Mouse (Mus musculus): ENCODE measurements around the gene Brca1.
"Not testable (repeated sequence)": the region's sequence is repeated elsewhere in the genome, so short reads cannot be mapped to it uniquely, and the experiment has no call there.

The Brca1 gene

DNA sequence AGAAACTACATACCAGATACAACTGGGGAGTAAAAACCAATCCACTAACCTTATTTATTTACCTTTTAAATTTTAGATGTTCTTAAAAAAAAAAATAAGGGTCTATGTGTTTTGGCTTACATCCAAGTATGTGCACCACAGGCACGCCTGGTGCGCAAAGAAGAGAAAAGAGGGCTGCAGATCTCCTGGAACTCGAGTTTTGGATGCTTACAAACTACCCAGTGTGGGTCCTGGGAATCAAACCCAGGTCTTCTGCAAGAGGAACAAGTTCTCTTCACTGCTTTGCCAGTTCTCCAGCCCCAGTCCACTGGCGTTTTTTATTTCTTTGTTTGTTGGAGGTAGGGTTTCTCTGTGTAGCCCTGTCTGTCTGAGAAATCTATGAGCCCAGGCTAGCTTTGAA, 25.1 kb downstream of the Brca1 start:
- no peak for DNase-seq

DNA sequence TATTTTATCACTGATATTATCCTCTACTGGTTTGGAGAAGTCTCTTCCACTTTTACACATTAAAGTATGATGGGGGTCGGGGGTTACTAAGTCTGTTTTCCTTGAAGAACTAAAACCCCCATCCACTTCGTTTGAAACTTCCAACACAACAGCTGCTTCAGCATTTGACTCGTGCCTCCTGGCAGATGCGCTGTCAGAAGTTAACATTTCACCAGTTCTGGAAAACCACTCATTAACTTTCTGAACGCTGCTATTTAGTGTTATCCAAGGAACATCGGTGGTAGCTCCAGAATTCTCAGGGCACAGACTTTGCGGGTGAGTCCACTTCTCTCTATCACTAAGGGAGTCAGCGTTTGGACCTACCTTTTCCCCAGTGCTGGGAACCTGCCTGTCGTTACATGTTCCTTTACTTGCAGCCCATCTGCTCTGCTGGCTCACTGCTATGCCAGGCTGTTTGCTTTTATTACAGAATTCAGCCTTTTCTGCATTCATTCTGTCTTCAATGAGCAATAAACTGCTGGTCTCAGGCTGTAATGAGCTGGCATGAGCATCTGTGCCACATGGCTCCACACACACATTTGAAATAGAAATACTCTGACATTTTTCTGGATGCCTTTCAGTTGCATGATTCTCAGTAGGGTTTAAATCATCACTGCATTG, 25.7 kb downstream of the Brca1 start:
- no peak for DNase-seq

DNA sequence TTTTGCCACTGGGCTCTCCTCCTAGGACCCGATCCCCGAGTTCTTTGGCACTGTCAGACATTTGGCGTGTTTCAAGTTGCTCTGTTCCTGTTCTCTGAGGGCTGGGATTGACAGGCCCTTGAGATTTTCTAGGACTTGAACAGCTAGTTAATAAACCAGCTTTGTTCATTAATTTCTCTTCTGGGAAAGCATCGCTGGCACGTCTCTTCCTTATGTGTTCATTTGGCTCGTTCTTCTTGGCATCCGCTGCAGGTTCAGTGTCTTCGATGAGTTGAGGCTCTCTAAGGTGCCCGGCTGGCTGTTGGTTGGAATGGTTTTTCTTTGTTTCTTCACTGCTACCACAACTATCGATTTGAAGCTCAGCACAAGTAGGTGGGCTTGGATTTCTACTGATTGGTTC, 26.7 kb downstream of the Brca1 start:
- no peak for DNase-seq

DNA sequence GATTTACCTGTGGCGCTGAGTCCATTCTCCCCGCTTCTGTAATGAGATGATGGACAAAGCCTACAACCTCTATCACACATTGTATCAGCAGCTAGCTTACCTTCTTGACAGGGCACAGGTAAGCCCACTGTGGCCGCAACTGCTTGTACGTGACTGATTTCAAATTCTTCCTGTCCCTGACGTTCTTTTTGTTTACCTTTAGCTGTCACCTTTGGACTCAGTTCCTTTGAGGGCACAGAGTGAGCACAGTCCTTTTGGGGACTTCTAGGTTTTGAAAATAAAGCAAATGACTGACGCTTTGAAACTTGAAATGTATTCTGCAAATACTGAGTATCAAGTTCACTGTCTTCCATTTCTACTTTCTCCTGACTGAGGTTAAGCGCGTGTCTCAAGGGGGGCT, 27.3 kb downstream of the Brca1 start:
- DNase-seq: no peak

- no peak for DNase-seq
These were observed 32.4 kb downstream of the Brca1 start for GRCm38 (mm10) chr11:101519364-101519763.

DNA sequence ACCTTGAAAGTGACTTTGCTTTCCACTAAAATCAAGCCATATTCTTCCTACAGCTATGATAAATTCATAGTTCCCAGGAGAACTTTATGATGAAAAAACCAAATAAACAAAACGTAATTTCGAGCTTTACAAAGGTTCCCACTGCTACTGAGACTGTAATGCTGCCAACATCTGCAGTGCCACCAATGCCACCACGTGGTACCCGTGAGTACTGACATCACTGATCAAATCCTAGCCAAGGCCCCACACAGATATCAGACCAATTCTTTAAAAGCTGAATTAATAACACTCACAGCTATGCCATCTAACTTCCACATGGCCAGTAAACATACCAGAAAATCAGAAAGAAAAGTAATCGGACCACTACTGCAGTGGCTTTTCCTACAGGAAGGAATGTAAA, 32.8 kb downstream of the Brca1 start:
- peak in 1 of 2 experiments; percentile 13 for DNase-seq

DNA sequence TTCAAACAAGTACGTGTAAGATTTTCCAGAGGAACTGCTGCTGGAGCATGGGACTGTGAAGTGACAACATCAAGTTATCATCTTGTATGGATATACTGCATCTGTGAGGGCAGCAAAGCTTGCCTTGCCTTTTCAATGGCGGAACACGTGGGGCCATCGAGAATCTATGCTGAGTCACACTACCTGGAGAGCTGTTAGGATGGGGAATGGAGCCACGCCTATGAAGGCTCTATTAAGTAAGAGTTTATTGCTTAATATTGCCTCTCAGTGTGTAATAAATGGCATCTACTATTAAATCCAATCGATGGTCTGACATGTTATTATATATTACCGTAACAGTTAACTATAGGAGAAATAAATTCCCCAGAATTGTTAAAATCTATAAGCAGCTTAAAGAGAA, 44.7 kb downstream of the Brca1 start:
- DNase-seq: no peak

GRCm38 (mm10) chr11:101506269-101506780, 45.4 kb downstream of the Brca1 start:
- no peak for DNase-seq

GRCm38 (mm10) chr11:101486126-101486525, 65.6 kb downstream of the Brca1 start:
- no peak for DNase-seq

DNA sequence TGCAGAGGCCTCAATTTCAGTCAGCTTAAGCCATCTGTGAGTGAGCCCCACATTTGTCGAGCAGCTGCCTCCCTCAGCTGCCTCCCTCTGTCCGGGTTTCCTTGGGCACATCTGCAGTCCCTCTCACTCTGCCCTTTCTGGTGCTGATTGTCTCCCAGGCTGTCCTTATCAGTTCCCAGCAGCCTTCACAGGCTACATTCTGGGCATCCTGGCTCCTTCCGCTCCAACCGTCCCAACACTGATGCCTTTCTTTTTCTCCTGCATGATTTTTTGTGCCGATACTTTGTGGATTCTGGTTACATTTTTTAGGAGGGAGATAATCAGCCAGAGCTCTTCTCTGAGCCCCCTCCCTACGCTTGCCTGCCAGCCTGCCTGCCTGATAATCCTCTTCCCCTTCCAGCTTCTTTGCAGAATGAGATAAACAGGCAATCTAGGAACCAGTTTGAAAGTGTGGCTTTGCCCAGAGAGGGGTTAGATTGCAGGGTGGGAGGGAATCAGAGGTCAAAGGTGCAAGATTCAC, 66.2 kb downstream of the Brca1 start:
- no peak for DNase-seq

GRCm38 (mm10) chr11:101484814-101485213, 66.9 kb downstream of the Brca1 start:
- no peak for DNase-seq

DNA sequence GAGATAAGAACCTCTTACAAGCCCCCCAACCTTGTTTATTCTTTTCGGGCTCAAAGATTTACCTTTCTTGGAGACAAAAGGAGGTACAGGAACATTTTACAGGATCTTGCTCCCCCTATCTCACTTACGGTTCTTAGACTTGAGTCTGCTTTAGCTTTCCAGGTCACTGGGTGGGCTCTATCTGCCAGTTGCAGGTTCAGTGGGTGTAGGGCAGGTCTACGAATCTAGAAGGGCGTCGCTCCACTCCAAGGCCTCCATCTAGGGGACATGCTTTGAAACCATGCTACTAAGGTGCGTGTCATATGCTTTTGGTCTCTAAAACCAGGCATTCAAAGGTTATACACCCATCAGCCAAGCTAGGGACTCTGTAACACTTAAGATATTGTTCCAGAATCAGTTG, 67.5 kb downstream of the Brca1 start:
- no peak for DNase-seq

- no peak for DNase-seq
These were observed 68.0 kb downstream of the Brca1 start for GRCm38 (mm10) chr11:101483804-101484203.

DNA sequence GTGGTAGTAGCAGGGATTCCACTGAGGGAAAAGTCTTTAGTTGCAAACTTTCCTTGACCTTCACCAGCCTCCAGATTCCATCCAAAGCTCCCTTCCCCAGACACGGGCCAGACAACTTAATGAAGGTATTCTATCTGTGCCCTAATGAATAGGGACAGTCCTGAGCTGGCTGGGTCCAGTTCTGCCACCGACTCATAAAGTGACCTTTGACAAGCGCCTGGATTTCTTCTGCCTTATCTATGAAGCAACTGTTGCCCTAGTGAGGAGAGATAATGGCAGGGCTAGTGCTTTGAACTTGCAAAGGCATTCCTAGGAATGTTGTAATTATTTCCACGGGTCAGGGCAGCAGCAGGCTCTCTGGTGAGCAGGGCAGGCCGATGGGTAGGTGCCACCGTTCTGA, 70.8 kb downstream of the Brca1 start:
- DNase-seq: no peak

- peak in 1 of 2 experiments; percentile 24 for DNase-seq
These were observed 72.6 kb downstream of the Brca1 start for GRCm38 (mm10) chr11:101479171-101479635.

DNA sequence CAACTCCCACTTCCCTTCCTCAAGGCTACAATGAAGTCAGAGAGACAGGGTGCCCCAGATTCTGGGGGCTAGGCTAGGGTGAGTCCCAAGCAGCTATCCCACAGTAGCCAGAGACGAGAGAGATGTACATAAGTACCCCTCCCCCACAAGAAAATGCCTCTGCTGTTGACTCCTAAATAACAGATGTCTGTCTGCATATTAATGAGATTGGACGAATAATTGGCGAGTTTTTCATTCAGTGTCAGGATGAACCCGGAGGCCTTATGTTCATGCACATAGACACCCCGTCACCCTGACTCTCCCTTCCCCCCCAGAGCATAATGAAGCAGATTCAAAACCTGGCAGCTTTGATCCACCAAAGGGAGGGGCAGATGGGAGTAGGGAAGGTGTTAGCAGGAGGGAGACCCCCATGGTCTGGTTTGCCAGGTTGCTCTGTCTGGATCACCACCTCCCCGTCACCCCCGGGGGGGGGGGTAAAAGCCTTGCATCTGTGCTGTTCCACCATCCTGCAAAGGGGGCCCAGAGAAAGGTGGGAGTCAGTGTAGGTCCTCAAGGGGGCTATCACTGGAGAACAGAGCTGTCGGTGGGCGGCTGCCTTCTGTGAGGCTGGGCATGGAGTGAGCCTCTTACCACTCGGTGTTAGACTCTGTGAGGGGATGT, 74.1 kb downstream of the Brca1 start:
- DNase-seq: no peak

DNA sequence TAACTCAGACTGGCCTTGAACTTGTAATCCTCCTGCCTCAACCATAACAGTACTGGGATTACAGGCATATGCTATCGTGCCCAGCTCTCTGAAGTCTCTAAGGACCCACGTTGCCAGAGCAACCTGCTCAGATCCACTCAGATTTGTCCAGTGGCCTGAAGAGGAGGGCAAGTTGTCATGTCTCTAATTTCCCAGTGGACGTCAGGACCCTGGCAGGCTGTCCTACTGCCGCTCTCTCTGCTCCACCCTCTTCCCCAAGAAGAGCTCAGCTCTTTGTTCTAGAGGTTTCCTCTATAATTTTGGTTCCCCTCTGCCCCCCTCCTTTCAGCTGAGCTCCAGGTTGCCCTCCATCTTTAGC, 74.6 kb downstream of the Brca1 start:
- no peak for DNase-seq

GRCm38 (mm10) chr11:101476361-101476760, 75.4 kb downstream of the Brca1 start:
- DNase-seq: not testable (repeated sequence)

GRCm38 (mm10) chr11:101474298-101474697, 77.5 kb downstream of the Brca1 start:
- DNase-seq: no peak

DNA sequence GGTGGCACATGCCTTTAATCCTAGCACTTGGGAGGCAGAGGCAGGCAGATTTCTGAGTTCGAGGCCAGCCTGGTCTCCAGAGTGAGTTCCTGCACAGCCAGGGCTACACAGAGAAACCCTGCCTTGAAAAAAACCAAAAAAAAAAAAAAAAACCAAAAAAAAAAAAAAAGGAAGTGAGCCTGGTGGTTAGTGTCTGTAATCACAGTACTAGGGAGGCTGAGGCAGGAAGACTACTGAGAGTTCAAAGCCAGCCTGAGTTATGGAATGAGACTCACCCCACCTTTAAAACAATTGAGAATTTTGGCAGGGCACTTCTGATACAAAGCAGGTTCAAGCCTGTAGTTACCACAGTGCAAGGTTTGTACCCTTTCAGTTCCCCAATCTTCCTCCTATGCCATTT, 78.1 kb downstream of the Brca1 start:
- DNase-seq: not testable (repeated sequence)

GRCm38 (mm10) chr11:101472336-101472735, 79.4 kb downstream of the Brca1 start:
- peak in 1 of 2 experiments; percentile 37 for DNase-seq

- DNase-seq: no peak
These were observed 79.8 kb downstream of the Brca1 start for GRCm38 (mm10) chr11:101471926-101472325.

DNA sequence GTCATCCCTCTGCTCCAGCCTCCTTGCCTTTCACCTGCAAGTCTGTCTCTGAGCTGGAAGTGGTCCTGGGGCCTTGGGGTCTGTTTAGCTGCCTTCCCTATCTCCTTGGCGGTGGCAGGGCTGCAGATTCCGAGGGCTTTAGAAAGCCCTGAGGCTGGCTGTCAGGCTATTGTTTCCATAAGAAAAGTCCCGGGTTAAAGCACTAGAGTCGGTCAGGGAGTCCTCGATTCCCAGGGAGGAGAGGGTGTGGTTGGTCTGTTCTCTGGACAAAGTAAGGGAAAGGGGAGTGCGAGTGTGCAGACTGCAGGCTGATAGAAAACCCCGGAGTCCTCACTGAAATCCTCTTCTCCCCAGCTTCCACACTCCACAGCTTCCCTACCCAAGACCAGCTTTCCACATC, 81.5 kb downstream of the Brca1 start:
- no peak for DNase-seq

- DNase-seq: no peak
These were observed 82.6 kb downstream of the Brca1 start for GRCm38 (mm10) chr11:101469155-101469554.
